Mouse (Mus musculus) kidney, postnatal 36 days (tissue): ENCODE measurements around the gene Fam47e.
"Not testable (repeated sequence)": the region's sequence is repeated elsewhere in the genome, so short reads cannot be mapped to it uniquely, and the experiment has no call there.

Experiments
- DNase-seq, 2 experiments: peaks; one replicate each; pipeline ENCODE4 v3.0.0; 2021 to 2022; ENCODE audit warnings: mixed read lengths in 2 of 2

Fam47e gene

DNA sequence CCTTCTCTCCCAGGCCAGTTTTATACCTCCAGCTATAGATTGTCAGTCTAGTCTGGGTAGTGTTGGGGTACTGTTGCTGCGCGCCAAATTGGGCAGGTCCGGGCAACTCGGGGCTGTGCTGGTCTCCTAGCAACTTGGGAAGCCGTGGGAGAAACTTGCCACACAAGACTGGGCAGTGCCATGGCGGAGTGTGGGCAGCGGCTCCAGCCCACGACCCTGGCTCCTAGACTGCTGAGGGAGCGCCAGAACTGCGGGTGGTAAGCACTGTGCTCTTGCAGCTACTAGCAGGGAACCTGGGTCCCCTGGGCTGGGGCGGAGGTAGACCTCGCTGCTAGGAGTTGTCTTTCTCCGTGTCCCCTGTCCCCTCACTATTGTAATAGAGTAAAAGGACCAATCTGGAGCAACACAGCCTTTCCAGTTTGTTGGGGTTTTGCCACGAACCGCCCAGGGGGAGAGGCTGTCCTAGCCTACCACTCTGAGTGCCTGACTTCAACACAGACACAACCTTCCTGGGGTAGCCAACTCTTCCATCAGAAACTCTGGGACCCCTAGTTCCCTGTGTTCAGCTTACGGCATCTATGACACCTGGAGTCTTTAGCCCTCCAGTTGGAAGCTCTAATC, at the start of gene Fam47e:
Gene Fam47e, plus strand, starts transcription at position 179 of the 621 bp plus-strand sequence.
- DNase-seq = peak; percentile 11 to 13

DNA sequence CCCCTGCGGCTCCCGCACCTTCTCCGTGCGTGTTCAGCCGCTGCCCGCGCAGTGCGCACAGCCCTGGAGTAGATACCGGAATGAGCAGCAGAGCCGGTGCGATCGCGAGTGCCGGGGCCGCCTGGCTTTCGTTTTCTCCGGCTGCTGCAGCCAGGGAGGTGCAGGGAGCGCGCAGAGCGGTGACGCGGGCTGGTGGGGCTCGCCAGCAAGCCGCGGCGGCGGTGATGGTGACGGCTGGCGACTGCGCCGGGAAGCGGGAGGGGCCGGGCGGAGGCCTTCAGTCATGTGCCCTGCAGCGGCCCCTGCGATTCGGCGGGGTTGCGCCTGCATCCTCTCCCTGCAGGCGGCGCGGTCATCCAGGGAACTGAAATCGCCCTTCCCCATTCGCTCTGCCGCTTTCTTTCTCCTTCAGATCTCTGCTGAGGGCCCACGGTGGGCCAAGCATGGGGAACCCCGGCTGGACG, 49.4 kb upstream of the Fam47e start:
- peak; percentile 96 to 97 for DNase-seq

DNA sequence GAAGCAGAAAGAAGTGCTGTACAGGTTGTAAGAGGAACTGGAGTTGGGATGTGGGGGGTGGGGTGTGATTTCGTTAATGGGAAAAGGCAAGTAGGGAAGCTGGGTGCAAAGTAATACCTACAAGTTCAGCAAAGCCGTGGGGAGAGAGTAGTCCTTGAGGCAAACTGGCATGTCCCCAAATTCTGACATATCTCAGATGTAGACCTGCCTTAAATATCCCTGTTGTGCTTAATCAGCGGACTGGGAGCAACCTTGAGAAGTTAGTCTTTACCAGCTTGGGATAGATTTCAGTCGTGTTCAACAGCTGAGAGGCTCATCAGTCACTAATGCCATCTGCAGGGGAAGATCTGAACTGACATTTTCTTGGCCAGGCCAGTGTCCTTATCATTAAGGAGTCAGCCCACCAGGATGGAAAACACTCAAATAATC, 48.6 kb upstream of the Fam47e start:
- peak in 1 of 2 experiments; percentile 59 for DNase-seq

DNA sequence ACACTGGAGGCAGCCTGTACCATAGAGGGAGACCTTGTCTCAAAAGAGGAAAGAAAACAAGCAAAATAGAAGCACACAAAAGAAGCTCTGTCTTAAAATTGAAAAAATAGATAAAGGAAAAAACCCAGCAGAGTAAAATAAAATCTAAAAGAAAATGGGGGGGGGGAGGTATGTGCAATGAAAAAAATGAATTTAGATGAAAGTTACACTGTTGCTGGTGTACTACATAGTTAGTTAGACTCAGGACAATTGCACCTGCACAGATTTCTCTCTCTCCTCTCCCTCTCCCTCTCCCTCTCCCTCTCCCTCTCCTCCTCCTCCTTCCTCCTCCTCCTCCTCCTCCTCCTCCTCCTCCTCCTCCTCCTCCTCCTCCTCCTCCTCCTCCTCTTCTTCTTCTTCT, 48.1 kb upstream of the Fam47e start, which contains the start of gene Scarb2:
Gene Scarb2, minus strand, starts transcription at position 101 of the 400 bp plus-strand sequence.
- no peak for DNase-seq

GRCm38 (mm10) chr5:92508853-92509252, 46.0 kb upstream of the Fam47e start:
- DNase-seq = no peak

GRCm38 (mm10) chr5:92511256-92511655, 43.6 kb upstream of the Fam47e start:
- no peak for DNase-seq

GRCm38 (mm10) chr5:92512066-92512465, 42.8 kb upstream of the Fam47e start:
- DNase-seq = no peak

DNA sequence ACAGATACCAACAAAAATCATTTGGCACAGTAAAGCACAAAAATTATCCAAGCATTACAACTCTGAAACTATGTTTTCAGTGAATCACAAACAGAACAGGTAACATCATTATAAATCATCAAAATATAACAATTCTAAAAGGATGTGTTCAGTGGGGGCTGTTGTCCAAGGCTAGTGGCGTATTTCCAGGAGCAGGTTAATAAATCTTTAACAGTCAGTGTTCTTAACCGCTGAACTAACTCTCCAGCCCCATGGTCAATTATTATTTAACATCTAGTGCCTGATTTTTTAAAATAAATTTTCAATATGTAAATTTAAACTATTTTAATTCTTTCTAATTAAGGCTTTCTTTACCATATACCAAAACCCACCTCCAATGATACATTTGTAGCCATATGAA, 33.7 kb upstream of the Fam47e start:
- not testable (repeated sequence) for DNase-seq

GRCm38 (mm10) chr5:92524821-92525258, 30.0 kb upstream of the Fam47e start:
- DNase-seq = peak; percentile 51 to 63

DNA sequence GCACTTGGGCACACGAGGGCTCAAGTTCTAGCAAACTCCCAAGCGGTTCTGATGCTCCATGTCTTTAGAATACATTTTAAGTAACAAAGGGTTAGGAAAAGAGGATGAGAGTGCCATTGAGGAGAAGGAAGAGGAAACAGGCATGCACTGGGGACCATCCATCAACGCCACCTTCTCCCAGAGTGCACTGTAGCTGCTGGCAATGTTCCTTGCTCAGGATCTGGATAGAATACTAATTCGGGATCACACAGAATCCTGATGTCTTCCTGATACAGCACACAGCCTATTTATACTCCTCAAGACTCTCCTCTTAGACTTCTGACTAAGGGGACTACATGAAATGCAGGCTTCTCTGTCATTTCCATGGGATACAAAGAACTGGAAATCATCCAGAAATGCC, 15.2 kb upstream of the Fam47e start:
- no peak for DNase-seq

- no peak for DNase-seq
These were observed 2.3 kb upstream of the Fam47e start for GRCm38 (mm10) chr5:92552611-92553010.

- DNase-seq = peak in 1 of 2 experiments; percentile 41
These were observed 930 bp upstream of the Fam47e start for GRCm38 (mm10) chr5:92553939-92554338.

GRCm38 (mm10) chr5:92554443-92554842, 426 bp upstream of the Fam47e start:
- peak; percentile 18 to 23 for DNase-seq

DNA sequence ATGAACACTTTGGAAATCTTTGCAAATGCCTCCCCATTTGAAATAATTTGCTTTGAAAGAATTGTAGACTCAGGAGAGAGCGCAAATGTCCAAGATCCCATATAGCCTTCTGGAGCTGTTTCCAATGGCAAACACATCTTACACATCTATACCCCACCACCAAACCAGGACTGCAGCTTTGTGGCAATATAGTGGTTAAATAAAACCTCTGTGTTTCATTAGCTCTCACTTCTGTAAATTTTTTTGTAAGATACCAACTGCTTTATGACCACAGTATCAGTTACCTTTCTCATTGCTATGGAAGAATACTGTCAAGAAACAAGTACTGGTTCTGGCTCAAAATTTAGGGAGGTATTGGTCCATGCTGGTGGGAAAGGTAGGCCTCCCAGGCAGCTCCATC, 1.0 kb downstream of the Fam47e start:
- DNase-seq = no peak

DNA sequence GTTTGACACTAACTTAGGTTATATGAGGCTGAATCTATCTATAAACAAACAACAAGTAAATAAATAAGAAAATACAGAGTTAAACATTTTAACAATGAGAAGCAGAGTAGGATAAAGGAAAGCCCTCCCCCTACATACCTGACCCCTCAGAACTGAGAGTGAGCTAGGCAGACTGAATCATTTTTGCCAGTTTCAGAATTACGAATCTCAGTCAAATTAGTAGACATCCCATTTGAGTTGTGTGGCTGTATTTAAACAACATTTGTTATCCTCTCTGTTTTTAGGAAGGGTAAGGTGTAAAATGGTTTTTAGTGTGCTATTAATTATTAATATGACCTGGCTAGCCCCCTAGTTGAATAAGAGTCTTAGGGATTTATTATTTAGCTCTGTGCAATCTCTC, 2.6 kb downstream of the Fam47e start:
- DNase-seq = no peak

GRCm38 (mm10) chr5:92560201-92560600, 5.3 kb downstream of the Fam47e start:
- no peak for DNase-seq

- DNase-seq = no peak
These were observed 7.1 kb downstream of the Fam47e start for GRCm38 (mm10) chr5:92562002-92562401.

GRCm38 (mm10) chr5:92571232-92571631, 16.4 kb downstream of the Fam47e start:
- DNase-seq = peak; percentile 56 to 60

GRCm38 (mm10) chr5:92579559-92579958, 24.7 kb downstream of the Fam47e start:
- DNase-seq = no peak

DNA sequence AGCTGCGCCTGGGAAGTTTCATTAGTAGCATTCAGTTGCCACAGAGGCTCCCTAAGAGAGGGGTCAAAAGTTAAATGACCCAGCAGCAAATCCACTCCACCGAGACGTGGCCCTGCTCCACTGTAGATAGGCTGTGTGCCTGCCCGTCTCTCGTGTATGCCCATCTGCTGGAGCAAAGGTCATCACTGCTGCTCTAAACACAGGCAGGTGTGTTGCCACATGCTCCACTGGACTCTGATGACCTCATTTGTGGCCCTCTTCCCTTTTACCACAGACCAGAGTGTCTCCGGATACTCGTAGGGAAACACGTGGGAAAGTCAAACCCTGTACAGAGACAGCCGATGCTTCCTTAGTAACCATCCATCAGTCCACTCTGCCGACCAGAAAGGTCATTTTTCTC, 31.1 kb downstream of the Fam47e start:
- DNase-seq = peak; percentile 35 to 39

DNA sequence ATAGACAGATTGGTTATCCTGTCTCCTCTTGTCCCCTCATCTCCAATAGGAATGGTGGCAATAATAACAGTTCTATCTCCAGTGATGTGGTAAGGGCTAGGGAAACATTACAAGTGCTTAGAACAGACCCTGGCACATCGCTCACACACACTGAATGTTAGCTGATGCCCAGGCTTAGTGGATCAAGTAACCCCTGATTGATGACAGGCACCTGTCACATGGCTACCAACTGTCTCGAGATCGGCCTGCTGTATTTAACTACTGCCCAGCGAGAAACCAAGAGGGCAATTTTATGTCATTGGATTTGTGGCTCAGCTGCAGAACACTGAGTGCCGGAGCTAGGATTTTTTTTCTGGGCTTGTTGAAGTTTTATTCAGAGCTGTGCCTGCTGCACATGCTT, 40.2 kb downstream of the Fam47e start:
- no peak for DNase-seq

DNA sequence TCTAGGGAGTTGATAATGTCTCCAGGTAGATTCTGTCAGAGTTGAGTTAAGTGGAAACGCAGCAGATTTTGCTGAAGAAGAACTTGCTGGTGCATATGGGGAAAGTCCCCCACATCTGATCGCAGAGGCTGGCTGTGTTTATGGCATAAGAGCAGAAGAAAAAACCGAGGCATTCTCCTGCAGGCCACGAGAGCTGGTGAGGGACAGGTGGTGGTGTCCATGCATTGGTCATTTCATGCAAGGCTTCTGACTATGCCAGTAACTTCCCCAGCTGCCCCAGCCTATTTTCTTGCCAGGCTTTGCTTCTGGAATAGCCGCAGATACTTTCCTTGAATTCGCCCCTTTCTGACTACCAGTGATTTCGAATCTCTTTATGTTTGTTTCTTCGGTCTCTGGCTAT, 42.0 kb downstream of the Fam47e start:
- DNase-seq = no peak

DNA sequence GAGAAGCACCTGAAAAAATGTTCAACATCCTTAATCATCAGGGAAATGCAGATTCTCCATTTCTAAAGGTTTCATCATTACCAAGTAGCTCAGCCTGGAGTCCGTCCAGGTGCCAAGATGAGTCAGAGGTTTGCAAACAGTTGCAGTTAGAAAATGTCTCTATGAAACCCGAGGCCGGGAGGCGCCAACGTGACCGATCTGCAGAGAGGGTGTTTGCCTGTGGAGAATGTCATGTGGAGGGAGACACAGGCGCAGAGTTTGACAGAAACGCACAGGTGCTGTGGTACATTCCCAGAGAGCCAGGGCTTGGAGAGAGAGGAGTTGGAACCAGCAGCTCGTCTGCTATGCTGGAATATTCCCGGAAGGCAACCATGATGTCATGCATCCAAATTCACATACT, 44.2 kb downstream of the Fam47e start:
- DNase-seq = no peak
